ENCODE assay signal across 13 mouse cellular contexts in the genomic region with DNA sequence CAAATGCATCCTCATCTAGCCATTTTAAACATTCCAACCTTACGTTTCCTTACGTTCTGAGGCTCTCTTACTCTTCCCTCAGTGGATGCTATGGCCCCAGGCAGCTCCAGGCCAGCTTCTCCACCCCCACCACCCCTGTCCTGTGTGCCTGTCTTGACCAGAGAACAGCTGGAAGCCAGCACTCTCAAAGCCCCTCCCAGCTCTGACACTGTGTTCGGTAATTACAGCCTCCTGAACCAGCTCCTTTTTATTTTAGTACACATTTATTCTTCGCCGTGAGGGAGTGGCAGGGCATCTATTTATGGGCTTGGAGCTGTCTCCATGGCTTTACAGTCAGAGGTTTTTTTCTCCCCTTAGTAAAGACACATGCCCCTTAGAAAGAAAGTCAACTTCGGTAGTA.
A peak's percentile ranks its signal among the peaks of the same experiment; 100 is the strongest.
DNase-seq lines count a peak whose midpoint lies in the region; ATAC-seq lines count a peak whose summit lies in the region.
"Had no signal": no experiment of that assay in that cellular context is flagged by ENCODE, and none has a peak within 500 bp of the region (broad histone marks: within the 10 kb centered on the region; RNA-seq: fewer than 3 reads in every experiment).

No protein-coding gene starts in this region.

- H3K27ac ChIP-seq in forebrain, embryonic 10.5 days, result no peak overlapping the region
- no peak overlapping the region for H3K27ac ChIP-seq in forebrain, embryonic 16.5 days (ENCODE audit: low read length)
- peak overlapping the region; percentile 35 for H3K27ac ChIP-seq in kidney, embryonic 16.5 days (ENCODE audit: low read length)
- H3K27ac ChIP-seq in hindbrain, embryonic 13.5 days, result no peak overlapping the region
- H3K27ac ChIP-seq: hindbrain, postnatal 0 days had no signal

- H3K4me3 ChIP-seq in forebrain, embryonic 10.5 days, result no peak overlapping the region
- no peak overlapping the region for H3K4me3 ChIP-seq in forebrain, embryonic 16.5 days (replicated peaks; ENCODE audit: low read length)
- no peak overlapping the region for H3K4me3 ChIP-seq in kidney, embryonic 16.5 days (ENCODE audit: low read length)
- no peak overlapping the region for H3K4me3 ChIP-seq in hindbrain, embryonic 13.5 days

- peak; percentile 12 for DNase-seq in forebrain, embryonic 10.5 days (ENCODE audit: extremely low spot score, low spot score)
- no peak for DNase-seq in kidney, postnatal 25 days
- DNase-seq in A20 (ENCODE audit: low read depth, low spot score), result peak; percentile 73
- DNase-seq in heart, postnatal 4 days, result peak; percentile 34
- DNase-seq in urinary bladder, postnatal 14 days (ENCODE audit: low spot score), result no peak
- DNase-seq: adrenal gland, adult 8-10 months; cerebellum, adult 9-10 months; right cerebral cortex, postnatal 4 days had no signal

- H3K9ac ChIP-seq in forebrain, embryonic 16.5 days (replicated peaks; ENCODE audit: low read depth, low read length), result no peak overlapping the region
- no peak overlapping the region for H3K9ac ChIP-seq in kidney, embryonic 16.5 days (replicated peaks; ENCODE audit: low read length)
- no peak overlapping the region for H3K9ac ChIP-seq in hindbrain, embryonic 13.5 days

- H3K27me3 ChIP-seq in forebrain, embryonic 10.5 days (ENCODE audit: poor library complexity, severe bottlenecking), result no peaks in the 10 kb centered on the region
- H3K27me3 ChIP-seq in forebrain, embryonic 16.5 days (replicated peaks; ENCODE audit: control insufficient read depth, insufficient read depth, low read length), result no peaks in the 10 kb centered on the region
- no peaks in the 10 kb centered on the region for H3K27me3 ChIP-seq in kidney, embryonic 16.5 days (ENCODE audit: insufficient read depth, low read length)
- H3K27me3 ChIP-seq in hindbrain, embryonic 13.5 days, result no peaks in the 10 kb centered on the region

- no peaks in the 10 kb centered on the region for H3K9me3 ChIP-seq in forebrain, embryonic 10.5 days
- no peaks in the 10 kb centered on the region for H3K9me3 ChIP-seq in forebrain, embryonic 16.5 days (ENCODE audit: control insufficient read depth, low read length)
- H3K9me3 ChIP-seq in kidney, embryonic 16.5 days (ENCODE audit: low read length), result no peaks in the 10 kb centered on the region
- no peaks in the 10 kb centered on the region for H3K9me3 ChIP-seq in hindbrain, embryonic 13.5 days

- no peak; the same call in 1 of the 2 replicates for ATAC-seq in forebrain, embryonic 16.5 days
- peak; percentile 77; the same call in 1 of the 2 replicates for ATAC-seq in kidney, embryonic 16.5 days (ENCODE audit: low FRiP score, low TSS enrichment)
- ATAC-seq in hindbrain, embryonic 13.5 days (ENCODE audit: low FRiP score), result no peak
- ATAC-seq: hindbrain, postnatal 0 days had no signal

- WGBS in forebrain, embryonic 10.5 days, result 57% methylated on average over 6 of the region's 6 CpGs
- WGBS in forebrain, embryonic 16.5 days, result 49% methylated on average over 6 of the region's 6 CpGs
- 30% methylated on average over 6 of the region's 6 CpGs for WGBS in kidney, embryonic 16.5 days
- 58% methylated on average over 6 of the region's 6 CpGs for WGBS in hindbrain, embryonic 13.5 days

- H3K36me3 ChIP-seq in forebrain, embryonic 10.5 days (replicated peaks), result peaks cover 33% of the 10 kb centered on the region
- no peaks in the 10 kb centered on the region for H3K36me3 ChIP-seq in forebrain, embryonic 16.5 days (ENCODE audit: control insufficient read depth, insufficient read depth)
- peaks cover 17% of the 10 kb centered on the region; the same call in 1 of the 2 replicates for H3K36me3 ChIP-seq in kidney, embryonic 16.5 days (ENCODE audit: insufficient read depth, low read length)
- H3K36me3 ChIP-seq in hindbrain, embryonic 13.5 days, result peaks cover 13% of the 10 kb centered on the region

- no peak overlapping the region for H3K4me2 ChIP-seq in forebrain, embryonic 16.5 days (ENCODE audit: low read length)
- no peak overlapping the region for H3K4me2 ChIP-seq in kidney, embryonic 16.5 days (replicated peaks; ENCODE audit: low read depth, low read length)
- no peak overlapping the region for H3K4me2 ChIP-seq in hindbrain, embryonic 13.5 days
- H3K4me2 ChIP-seq: midbrain, embryonic 11.5 days had no signal

- peaks cover 31% of the 10 kb centered on the region for H3K4me1 ChIP-seq in forebrain, embryonic 10.5 days
- peaks cover 17% of the 10 kb centered on the region for H3K4me1 ChIP-seq in forebrain, embryonic 16.5 days (replicated peaks; ENCODE audit: control insufficient read depth, insufficient read depth, low read length)
- peaks cover 31% of the 10 kb centered on the region for H3K4me1 ChIP-seq in kidney, embryonic 16.5 days (ENCODE audit: insufficient read depth, low read length)
- H3K4me1 ChIP-seq in hindbrain, embryonic 13.5 days (replicated peaks), result peaks cover 20% of the 10 kb centered on the region

Comparison
In these comparisons a context has a peak if more than half of its experiments do, and no peak if none do; other contexts are left out.
1. DNase-seq: peak in forebrain, embryonic 10.5 days (single experiment), A20 (single experiment) and heart, postnatal 4 days (single experiment); none in kidney, postnatal 25 days (0 of 2) and urinary bladder, postnatal 14 days (single experiment).